In the genomic region with DNA sequence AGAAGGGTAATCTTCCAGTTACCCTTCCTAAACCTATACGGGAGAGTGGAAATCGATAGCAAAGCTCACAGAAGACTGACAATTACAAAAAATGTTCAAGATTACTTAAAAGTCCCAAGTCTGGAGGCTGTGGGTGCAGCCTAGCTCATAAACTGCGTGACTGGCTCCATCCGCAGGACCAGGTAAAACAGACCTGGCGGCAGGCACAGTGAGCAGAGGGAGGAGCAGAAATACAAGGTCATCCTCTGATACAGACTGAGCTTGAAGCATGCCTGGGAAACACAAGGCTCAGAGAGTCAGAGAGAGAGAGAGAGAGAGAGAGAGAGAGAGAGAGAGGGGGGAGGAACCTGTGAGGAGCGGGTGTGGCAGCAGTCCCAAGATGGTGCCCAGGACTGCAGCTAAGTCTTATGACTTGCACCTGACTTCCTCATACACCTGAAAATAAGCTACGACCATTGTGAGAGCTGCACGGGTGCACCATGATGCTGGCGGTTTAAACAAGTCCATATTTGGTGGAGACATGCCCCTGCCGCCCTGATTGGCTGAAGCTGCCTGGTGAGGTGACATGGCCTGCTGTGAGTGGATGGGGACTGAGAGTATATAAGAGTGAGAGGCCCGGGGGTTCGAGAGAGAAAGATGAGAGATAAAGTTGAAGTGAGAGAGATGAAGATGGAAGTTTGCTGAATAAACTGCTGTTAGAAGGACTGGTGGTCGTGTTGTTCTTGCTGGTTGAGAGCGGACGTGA, we compare ENCODE assay signal across 16 mouse cellular contexts. TPM values are rescaled to one million over a fixed set of nuclear protein-coding genes. Genes with fewer than 3 reads are reported as not detected.
DNase-seq lines count a peak whose midpoint lies in the region; ATAC-seq lines count a peak whose summit lies in the region.
"Not testable (repeated sequence)": the region's sequence is repeated elsewhere in the genome, so short reads cannot be mapped to it uniquely, and the experiment has no call there.
"Had no signal": no experiment of that assay in that cellular context is flagged by ENCODE, and none has a peak within 500 bp of the region (broad histone marks: within the 10 kb centered on the region; RNA-seq: fewer than 3 reads in every experiment).

No protein-coding gene starts in this region.

- DNase-seq in ES-E14 (ENCODE audit: low read depth, low spot score); embryonic facial prominence, embryonic 10.5 days (ENCODE audit: low spot score); forebrain, embryonic 14.5 days (ENCODE audit: low spot score); hindbrain, embryonic 11.5 days (ENCODE audit: low spot score): not testable (repeated sequence)

- H3K9ac ChIP-seq in ES-E14 (ENCODE audit: insufficient read depth, low read depth, low read length, poor library complexity, severe bottlenecking); kidney, embryonic 14.5 days (ENCODE audit: low read depth, low read length): not testable (repeated sequence)
- H3K9ac ChIP-seq in forebrain, embryonic 14.5 days (ENCODE audit: low read length) = peak overlapping the region; percentile 56
- H3K9ac ChIP-seq in hindbrain, embryonic 11.5 days (ENCODE audit: low read depth, low read length) = peak overlapping the region; percentile 44; the same call in 1 of the 2 replicates
- peak overlapping the region; percentile 72 for H3K9ac ChIP-seq in midbrain, embryonic 13.5 days (replicated peaks)
- peak overlapping the region; percentile 44; the same call in 1 of the 2 replicates for H3K9ac ChIP-seq in neural tube, embryonic 15.5 days (replicated peaks)

- H3K4me3 ChIP-seq in ES-E14 (ENCODE audit: insufficient read depth in 1 of 2, low read depth in 1 of 2, low read length in 2 of 2, poor library complexity in 1 of 2, severe bottlenecking in 1 of 2) = 0 out of 4 replicates have a peak overlapping the region, but pooled peaks of 1 of the 2 experiments have one; percentile 2
- H3K4me3 ChIP-seq in embryonic facial prominence, embryonic 10.5 days = 0 out of 2 replicates have a peak overlapping the region, but pooled peaks have one; percentile 1
- H3K4me3 ChIP-seq in forebrain, embryonic 14.5 days (ENCODE audit: low read depth, low read length) = peak overlapping the region; percentile 14
- H3K4me3 ChIP-seq in hindbrain, embryonic 11.5 days (ENCODE audit: low read depth, low read length); kidney, embryonic 14.5 days (ENCODE audit: low read length): not testable (repeated sequence)
- peak overlapping the region; percentile 33 for H3K4me3 ChIP-seq in midbrain, embryonic 13.5 days (replicated peaks)
- H3K4me3 ChIP-seq in neural tube, embryonic 15.5 days (replicated peaks) = peak overlapping the region; percentile 15

- ATAC-seq in forebrain, embryonic 14.5 days = peak; percentile 27
- not testable (repeated sequence) for ATAC-seq in hindbrain, embryonic 11.5 days (ENCODE audit: low FRiP score); kidney, embryonic 14.5 days (ENCODE audit: low FRiP score, low TSS enrichment)
- ATAC-seq in midbrain, embryonic 13.5 days = peak; percentile 68
- ATAC-seq in neural tube, embryonic 15.5 days (ENCODE audit: low FRiP score) = peak; percentile 45

- H3K27ac ChIP-seq in ES-E14 (ENCODE audit: insufficient read depth, low read depth, low read length, poor library complexity, severe bottlenecking) = peak overlapping the region; percentile 62
- peak overlapping the region; percentile 61 for H3K27ac ChIP-seq in embryonic facial prominence, embryonic 10.5 days (replicated peaks)
- peak overlapping the region; percentile 97 for H3K27ac ChIP-seq in forebrain, embryonic 14.5 days (ENCODE audit: low read depth, low read length)
- peak overlapping the region; percentile 98 for H3K27ac ChIP-seq in hindbrain, embryonic 11.5 days (ENCODE audit: low read depth, low read length)
- peak overlapping the region; percentile 19; the same call in 1 of the 2 replicates for H3K27ac ChIP-seq in kidney, embryonic 14.5 days (ENCODE audit: low read depth, low read length)
- H3K27ac ChIP-seq in midbrain, embryonic 13.5 days = peak overlapping the region; percentile 99
- H3K27ac ChIP-seq in neural tube, embryonic 15.5 days (replicated peaks) = peak overlapping the region; percentile 96

- H3K9me3 ChIP-seq in ES-E14 (ENCODE audit: control insufficient read depth, insufficient read depth, low read depth, low read length); embryonic facial prominence, embryonic 10.5 days; forebrain, embryonic 14.5 days (replicated peaks; ENCODE audit: control insufficient read depth, low read length); hindbrain, embryonic 11.5 days (ENCODE audit: control insufficient read depth, low read length); kidney, embryonic 14.5 days (ENCODE audit: control insufficient read depth, low read length); midbrain, embryonic 13.5 days; neural tube, embryonic 15.5 days (replicated peaks): not testable (repeated sequence)

- in situ Hi-C loops in ES-E14 (cut with MboI; ENCODE audit: low sequenced_read_pairs in 2 of 2, unreplicated experiment in 2 of 2) = not testable (repeated sequence)

- H3K36me3 ChIP-seq in ES-E14 (ENCODE audit: control insufficient read depth, insufficient read depth, low read length, poor library complexity, severe bottlenecking); embryonic facial prominence, embryonic 10.5 days (replicated peaks); forebrain, embryonic 14.5 days (ENCODE audit: control insufficient read depth, insufficient read depth, low read length); hindbrain, embryonic 11.5 days (ENCODE audit: control insufficient read depth, insufficient read depth, low read length); kidney, embryonic 14.5 days (ENCODE audit: control insufficient read depth, insufficient read depth, low read length); midbrain, embryonic 13.5 days; neural tube, embryonic 15.5 days: not testable (repeated sequence)

- not testable (repeated sequence) for H3K27me3 ChIP-seq in embryonic facial prominence, embryonic 10.5 days (replicated peaks; ENCODE audit: low read depth, poor library complexity, severe bottlenecking); forebrain, embryonic 14.5 days (replicated peaks; ENCODE audit: control insufficient read depth, insufficient read depth, low read length); hindbrain, embryonic 11.5 days (ENCODE audit: control insufficient read depth, insufficient read depth, low read length); kidney, embryonic 14.5 days (ENCODE audit: control insufficient read depth, insufficient read depth, low read length); midbrain, embryonic 13.5 days; neural tube, embryonic 15.5 days (replicated peaks)

- peak overlapping the region; percentile 49 for H3K4me2 ChIP-seq in forebrain, embryonic 14.5 days (ENCODE audit: low read length)
- H3K4me2 ChIP-seq in hindbrain, embryonic 11.5 days (replicated peaks; ENCODE audit: low read depth, low read length) = peak overlapping the region; percentile 34
- not testable (repeated sequence) for H3K4me2 ChIP-seq in kidney, embryonic 14.5 days (replicated peaks; ENCODE audit: low read depth, low read length)
- H3K4me2 ChIP-seq in midbrain, embryonic 13.5 days (replicated peaks) = peak overlapping the region; percentile 58
- H3K4me2 ChIP-seq in neural tube, embryonic 15.5 days = peak overlapping the region; percentile 52

- 79% methylated on average over 15 of the region's 15 CpGs for WGBS in embryonic facial prominence, embryonic 10.5 days
- 63% methylated on average over 15 of the region's 15 CpGs for WGBS in forebrain, embryonic 14.5 days
- WGBS in hindbrain, embryonic 11.5 days = 73% methylated on average over 15 of the region's 15 CpGs
- WGBS in kidney, embryonic 14.5 days = 79% methylated on average over 15 of the region's 15 CpGs
- 47% methylated on average over 15 of the region's 15 CpGs for WGBS in midbrain, embryonic 13.5 days
- WGBS in neural tube, embryonic 15.5 days = 41% methylated on average over 15 of the region's 15 CpGs

- peaks cover 10 to 14% of the 10 kb centered on the region in 2 experiments for H3K4me1 ChIP-seq in ES-E14 (ENCODE audit: control insufficient read depth in 2 of 2, insufficient read depth in 2 of 2, low read length in 2 of 2, poor library complexity in 1 of 2)
- H3K4me1 ChIP-seq in embryonic facial prominence, embryonic 10.5 days = peaks cover 46% of the 10 kb centered on the region
- peaks cover 40% of the 10 kb centered on the region for H3K4me1 ChIP-seq in forebrain, embryonic 14.5 days (ENCODE audit: control insufficient read depth, insufficient read depth, low read length)
- peaks cover 19% of the 10 kb centered on the region for H3K4me1 ChIP-seq in hindbrain, embryonic 11.5 days (replicated peaks; ENCODE audit: control insufficient read depth, insufficient read depth, low read length)
- H3K4me1 ChIP-seq in kidney, embryonic 14.5 days (ENCODE audit: control insufficient read depth, insufficient read depth, low read length) = not testable (repeated sequence)
- peaks cover 68% of the 10 kb centered on the region for H3K4me1 ChIP-seq in midbrain, embryonic 13.5 days (replicated peaks)
- peaks cover 61% of the 10 kb centered on the region for H3K4me1 ChIP-seq in neural tube, embryonic 15.5 days

RNA-seq across cellular contexts. Expression of a gene that starts 18.2 kb away (rescaled TPM):
- total RNA-seq in ES-E14 (2012; rRNA removed) = 595 and 862 TPM in 2 replicates
- 2,739 and 2,840 TPM in 2 replicates for polyA plus RNA-seq in embryonic facial prominence, embryonic 10.5 days (2016; fragmentation: Nextera tagmentation; extraction: Ambion mirVana)
- 18,182 and 18,289 TPM in 2 replicates for polyA plus RNA-seq in forebrain, embryonic 14.5 days (2014; fragmentation: Nextera tagmentation; extraction: Ambion mirVana)
- 8,897 and 9,833 TPM in 2 replicates for polyA plus RNA-seq in hindbrain, embryonic 11.5 days (2014; fragmentation: Nextera tagmentation; extraction: Ambion mirVana)
- 891 and 921 TPM in 2 replicates for polyA plus RNA-seq in kidney, embryonic 14.5 days (2014; fragmentation: Nextera tagmentation; extraction: Ambion mirVana)
- polyA plus RNA-seq in midbrain, embryonic 13.5 days (2015; fragmentation: Nextera tagmentation; extraction: Ambion mirVana) = 15,883 and 15,999 TPM in 2 replicates
- polyA plus RNA-seq in neural tube, embryonic 15.5 days (2015; fragmentation: Nextera tagmentation; extraction: Ambion mirVana) = 10,639 and 13,509 TPM in 2 replicates

RNA-seq across cellular contexts. Expression of a gene that starts 18.4 kb away (rescaled TPM):
- total RNA-seq in ES-E14 (2012; rRNA removed) = not detected in 2 replicates
- polyA plus RNA-seq in embryonic facial prominence, embryonic 10.5 days (2016; fragmentation: Nextera tagmentation; extraction: Ambion mirVana) = not detected in 2 replicates
- polyA plus RNA-seq in forebrain, embryonic 14.5 days (2014; fragmentation: Nextera tagmentation; extraction: Ambion mirVana) = not detected in 2 replicates
- polyA plus RNA-seq in hindbrain, embryonic 11.5 days (2014; fragmentation: Nextera tagmentation; extraction: Ambion mirVana) = not detected in 2 replicates
- not detected in 2 replicates for polyA plus RNA-seq in kidney, embryonic 14.5 days (2014; fragmentation: Nextera tagmentation; extraction: Ambion mirVana)
- polyA plus RNA-seq in midbrain, embryonic 13.5 days (2015; fragmentation: Nextera tagmentation; extraction: Ambion mirVana) = not detected in 2 replicates
- not detected in 2 replicates for polyA plus RNA-seq in neural tube, embryonic 15.5 days (2015; fragmentation: Nextera tagmentation; extraction: Ambion mirVana)
- total RNA-seq: adrenal gland, adult 8-10 months; G1E; gastrocnemius, adult 2 months; layer of hippocampus, adult 8-10 months; megakaryocyte-erythroid progenitor cell, adult 5-6 weeks had no signal
- polyA plus RNA-seq: G1E; heart, postnatal 0 days; inflammation-experienced regulatory T-cells, adult 6 months; kidney, postnatal 0 days; liver, embryonic 16.5 days had no signal

RNA-seq across cellular contexts. Expression of a gene that starts 37.4 kb away (rescaled TPM):
- 1,092 and 1,539 TPM in 2 replicates for total RNA-seq in ES-E14 (2012; rRNA removed)
- polyA plus RNA-seq in embryonic facial prominence, embryonic 10.5 days (2016; fragmentation: Nextera tagmentation; extraction: Ambion mirVana) = 2,343 and 2,408 TPM in 2 replicates
- 1,499 and 1,719 TPM in 2 replicates for polyA plus RNA-seq in forebrain, embryonic 14.5 days (2014; fragmentation: Nextera tagmentation; extraction: Ambion mirVana)
- polyA plus RNA-seq in hindbrain, embryonic 11.5 days (2014; fragmentation: Nextera tagmentation; extraction: Ambion mirVana) = 1,792 and 1,905 TPM in 2 replicates
- polyA plus RNA-seq in kidney, embryonic 14.5 days (2014; fragmentation: Nextera tagmentation; extraction: Ambion mirVana) = 1,971 and 2,088 TPM in 2 replicates
- polyA plus RNA-seq in midbrain, embryonic 13.5 days (2015; fragmentation: Nextera tagmentation; extraction: Ambion mirVana) = 1,161 and 1,231 TPM in 2 replicates
- 1,446 and 1,534 TPM in 2 replicates for polyA plus RNA-seq in neural tube, embryonic 15.5 days (2015; fragmentation: Nextera tagmentation; extraction: Ambion mirVana)

RNA-seq across cellular contexts. Expression of a gene that starts 53.7 kb away (rescaled TPM):
- 55.1 and 73.3 TPM in 2 replicates for total RNA-seq in ES-E14 (2012; rRNA removed)
- 23.4 and 26.9 TPM in 2 replicates for polyA plus RNA-seq in embryonic facial prominence, embryonic 10.5 days (2016; fragmentation: Nextera tagmentation; extraction: Ambion mirVana)
- 10.9 TPM in 2 replicates for polyA plus RNA-seq in forebrain, embryonic 14.5 days (2014; fragmentation: Nextera tagmentation; extraction: Ambion mirVana)
- polyA plus RNA-seq in hindbrain, embryonic 11.5 days (2014; fragmentation: Nextera tagmentation; extraction: Ambion mirVana) = 9.4 and 13.4 TPM in 2 replicates
- polyA plus RNA-seq in kidney, embryonic 14.5 days (2014; fragmentation: Nextera tagmentation; extraction: Ambion mirVana) = 5.5 and 8.6 TPM in 2 replicates
- 40.7 and 50.1 TPM in 2 replicates for polyA plus RNA-seq in midbrain, embryonic 13.5 days (2015; fragmentation: Nextera tagmentation; extraction: Ambion mirVana)
- 27.9 and 28.6 TPM in 2 replicates for polyA plus RNA-seq in neural tube, embryonic 15.5 days (2015; fragmentation: Nextera tagmentation; extraction: Ambion mirVana)

RNA-seq across cellular contexts. Expression of a gene that starts 57.9 kb away (rescaled TPM):
- 335 and 424 TPM in 2 replicates for total RNA-seq in ES-E14 (2012; rRNA removed)
- 141 and 144 TPM in 2 replicates for polyA plus RNA-seq in embryonic facial prominence, embryonic 10.5 days (2016; fragmentation: Nextera tagmentation; extraction: Ambion mirVana)
- 56.7 and 93.1 TPM in 2 replicates for polyA plus RNA-seq in forebrain, embryonic 14.5 days (2014; fragmentation: Nextera tagmentation; extraction: Ambion mirVana)
- polyA plus RNA-seq in hindbrain, embryonic 11.5 days (2014; fragmentation: Nextera tagmentation; extraction: Ambion mirVana) = 93.2 and 95.2 TPM in 2 replicates
- polyA plus RNA-seq in kidney, embryonic 14.5 days (2014; fragmentation: Nextera tagmentation; extraction: Ambion mirVana) = 187 and 196 TPM in 2 replicates
- 37.3 and 41.4 TPM in 2 replicates for polyA plus RNA-seq in midbrain, embryonic 13.5 days (2015; fragmentation: Nextera tagmentation; extraction: Ambion mirVana)
- 12.4 and 52.6 TPM in 2 replicates for polyA plus RNA-seq in neural tube, embryonic 15.5 days (2015; fragmentation: Nextera tagmentation; extraction: Ambion mirVana)

Comparison
In these comparisons a context has a peak if more than half of its experiments do, and no peak if none do; other contexts are left out.
1. H3K27ac ChIP-seq: peak in every context shown above with its lines; median percentile 99 in midbrain, embryonic 13.5 days; 98 in hindbrain, embryonic 11.5 days; 97 in forebrain, embryonic 14.5 days; 96 in neural tube, embryonic 15.5 days; 62 in ES-E14; 61 in embryonic facial prominence, embryonic 10.5 days; 19 in kidney, embryonic 14.5 days.